19 mouse cellular contexts compared by ENCODE assay signal in the genomic region with DNA sequence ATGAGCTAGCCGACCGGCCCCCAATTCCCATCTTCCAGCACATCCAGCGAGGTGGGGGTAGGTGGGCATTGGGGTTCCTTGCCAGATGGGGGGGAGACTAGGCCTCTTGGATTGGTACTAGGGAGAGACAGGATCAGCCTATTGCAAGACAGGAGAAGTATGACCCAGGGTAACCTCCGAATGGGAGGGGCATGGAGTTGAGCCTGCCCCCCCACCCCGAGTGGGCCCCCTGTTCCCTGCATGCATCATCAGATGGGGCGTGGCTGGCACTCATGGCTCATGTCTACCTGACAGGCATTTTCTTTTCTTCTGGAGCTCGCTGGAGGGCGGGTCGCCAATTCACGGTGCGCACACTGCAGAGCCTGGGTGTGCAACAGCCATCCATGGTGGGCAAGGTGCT. TPM values are rescaled to one million over a fixed set of nuclear protein-coding genes. Genes with fewer than 3 reads are reported as not detected.
"Had no signal": no experiment of that assay in that cellular context is flagged by ENCODE, and none has a peak within 500 bp of the region (broad histone marks: within the 10 kb centered on the region; RNA-seq: fewer than 3 reads in every experiment).

No protein-coding gene starts in this region.

- H3K9ac ChIP-seq: limb, embryonic 13.5 days; liver, embryonic 13.5 days; liver, postnatal 0 days; lung, embryonic 15.5 days; midbrain, embryonic 15.5 days; neural tube, embryonic 12.5 days had no signal

- H3K9me3 ChIP-seq: limb, embryonic 13.5 days; liver, embryonic 13.5 days; lung, embryonic 15.5 days; megakaryocyte, embryonic 14.5 days; midbrain, embryonic 15.5 days; neural tube, embryonic 12.5 days had no signal

- ATAC-seq: liver, postnatal 0 days; midbrain, embryonic 15.5 days had no signal

- H3K27ac ChIP-seq: kidney, postnatal 0 days; limb, embryonic 13.5 days; liver, embryonic 13.5 days; lung, embryonic 15.5 days; macrophage; midbrain, embryonic 15.5 days; neural tube, embryonic 12.5 days had no signal

- H3K4me2 ChIP-seq: limb, embryonic 13.5 days; liver, embryonic 13.5 days; lung, embryonic 15.5 days; midbrain, embryonic 11.5 days; midbrain, embryonic 15.5 days; neural tube, embryonic 12.5 days had no signal

- H3K36me3 ChIP-seq: limb, embryonic 13.5 days; liver, embryonic 13.5 days; lung, embryonic 15.5 days; midbrain, embryonic 15.5 days; neural tube, embryonic 12.5 days had no signal

- H3K4me1 ChIP-seq: midbrain, embryonic 15.5 days had no signal

- DNase-seq: kidney, adult 8-10 months; layer of hippocampus, adult 9-11 months; lung, postnatal 14 days had no signal

- H3K27me3 ChIP-seq: liver, embryonic 13.5 days; midbrain, embryonic 15.5 days; neural tube, embryonic 12.5 days had no signal

- H3K4me3 ChIP-seq: limb, embryonic 13.5 days; liver, embryonic 13.5 days; lung, embryonic 15.5 days; megakaryocyte, embryonic 14.5 days; midbrain, embryonic 15.5 days; neural tube, embryonic 12.5 days had no signal

RNA-seq across cellular contexts. Expression of gene Cyp2w1, which starts 1.5 kb away (rescaled TPM):
- total RNA-seq: layer of hippocampus, adult 18-20 months; left cerebral cortex, postnatal 36 days; monocyte, adult 5-6 weeks; neutrophil, adult 5-6 weeks had no signal
- polyA plus RNA-seq: kidney, postnatal 0 days; liver, embryonic 13.5 days; liver, postnatal 0 days; lung, embryonic 15.5 days; macrophage; midbrain, embryonic 11.5 days; neural tube, embryonic 12.5 days; testis, adult 2 months; thymus, postnatal 0 days had no signal
